Mouse (Mus musculus) megakaryocyte-erythroid progenitor cell, adult 5-6 weeks (primary cell): ENCODE data around the gene Focad. TPM values are rescaled to one million over a fixed set of nuclear protein-coding genes. Genes with fewer than 3 reads are reported as not detected.

Experiments used
- ATAC-seq: replicated peaks from 2 replicates; pipeline ENCODE4 v1.8.0; 2016; ENCODE audit warnings: mild to moderate bottlenecking, inconsistent platforms; ENCODE audit not compliant: severe bottlenecking, poor library complexity, low FRiP score, low TSS enrichment
- total RNA-seq, 2 experiments: library from RNA; stranded (forward) in 1 of 2; stranded (reverse) in 1 of 2; fragments of 200-1000, 215-1000 nt in 1 of 2; fragments of >200 nt in 1 of 2; fragmentation: Nextera tagmentation in 1 of 2; gene quantifications; 2 replicates each; pipeline ENCODE4 v1.2.3; 2014 to 2017

The Focad gene
- total RNA-seq, 2 experiments from 2014 or later, result 34.5 to 38.5 TPM

GRCm38 (mm10) chr4:88276058-88276734 lies 181.8 kb downstream of the Focad start:
- ATAC-seq, result 0 out of 2 replicates have a peak, but pooled peaks have one; percentile 54

GRCm38 (mm10) chr4:88278524-88278923 lies 184.1 kb downstream of the Focad start:
- no peak for ATAC-seq

- ATAC-seq, result peak; percentile 74
These were observed 186.1 kb downstream of the Focad start for GRCm38 (mm10) chr4:88280536-88280935.

- ATAC-seq, result no peak
These were observed 201.1 kb downstream of the Focad start for GRCm38 (mm10) chr4:88295537-88295936.

DNA sequence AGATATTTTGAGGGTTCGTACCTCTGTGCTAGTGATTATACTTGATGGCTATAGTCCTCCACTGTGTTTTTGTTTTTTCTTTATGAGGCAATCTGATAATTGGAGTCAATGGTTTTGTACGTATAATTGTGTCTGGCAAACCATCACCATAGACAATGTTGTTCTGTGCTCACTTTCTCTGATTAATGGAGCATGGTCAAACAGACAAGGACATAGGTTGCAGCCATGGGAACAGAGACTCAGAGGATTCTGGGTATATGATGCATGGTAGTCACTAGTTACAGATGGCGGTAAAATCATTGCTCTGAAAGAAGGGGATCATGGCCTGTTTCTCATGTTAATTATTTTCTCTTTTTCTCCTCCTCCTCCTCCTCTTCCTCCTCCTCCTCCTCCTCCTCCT lies 205.1 kb downstream of the Focad start:
- ATAC-seq, result no peak

- ATAC-seq, result no peak
These were observed 206.6 kb downstream of the Focad start for GRCm38 (mm10) chr4:88300832-88301621.

- peak; percentile 81 for ATAC-seq
These were observed 207.9 kb downstream of the Focad start for GRCm38 (mm10) chr4:88302291-88302690.

DNA sequence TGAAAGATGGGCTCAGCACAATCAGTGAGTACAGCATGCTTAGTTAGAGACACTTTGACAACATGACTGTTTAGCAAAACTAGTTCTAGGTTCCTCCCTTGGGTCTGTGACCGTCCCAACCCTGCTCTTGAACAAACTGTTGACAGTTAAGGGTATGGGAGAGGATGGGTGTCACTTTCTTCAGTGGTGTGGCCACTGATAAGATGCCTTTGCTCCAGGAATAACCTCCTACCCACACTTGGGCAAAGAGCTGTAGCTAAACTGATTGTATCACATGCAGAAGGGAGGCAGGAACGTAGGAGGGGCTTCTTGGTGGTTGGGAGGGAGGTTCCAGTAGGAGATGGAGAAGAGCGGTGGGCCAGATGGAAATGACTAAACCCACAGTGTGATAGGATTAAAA lies 213.3 kb downstream of the Focad start:
- ATAC-seq, result peak; percentile 94

DNA sequence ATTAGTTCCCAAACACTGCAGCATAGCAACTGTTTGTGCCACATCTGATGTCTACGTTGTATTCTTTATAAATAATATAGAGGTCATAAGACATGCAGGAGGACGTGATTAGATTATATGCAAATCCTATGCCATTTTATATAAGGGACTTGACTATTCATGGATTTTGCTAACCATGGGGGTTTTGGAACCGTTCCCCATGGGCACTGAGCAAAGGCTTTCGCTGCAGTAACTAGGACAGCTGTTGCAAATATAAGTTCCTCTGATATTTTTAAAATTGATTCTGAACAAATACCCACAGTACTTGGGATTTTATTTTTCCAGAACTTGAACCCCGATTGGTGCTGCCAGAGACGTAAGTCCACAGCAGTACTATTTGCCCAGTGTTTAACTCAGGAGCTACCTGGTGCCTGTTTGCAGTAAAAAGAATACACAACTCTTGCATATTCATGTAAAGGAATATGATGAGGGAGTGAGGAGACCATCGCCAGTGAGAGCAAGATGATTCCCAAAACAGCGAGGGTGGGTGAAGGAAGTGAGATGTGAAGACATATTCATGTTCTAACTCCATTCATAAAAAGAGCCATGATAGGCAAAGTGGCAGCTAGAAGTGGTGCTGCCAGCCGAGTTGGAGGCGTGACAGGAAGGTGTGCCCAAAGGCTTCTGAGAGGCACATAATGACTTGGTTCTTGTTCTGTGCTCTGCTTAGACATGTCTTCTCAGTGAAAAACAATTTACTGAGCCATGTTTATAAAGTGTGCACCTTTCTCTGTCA lies 214.1 kb downstream of the Focad start:
- ATAC-seq, result no peak

DNA sequence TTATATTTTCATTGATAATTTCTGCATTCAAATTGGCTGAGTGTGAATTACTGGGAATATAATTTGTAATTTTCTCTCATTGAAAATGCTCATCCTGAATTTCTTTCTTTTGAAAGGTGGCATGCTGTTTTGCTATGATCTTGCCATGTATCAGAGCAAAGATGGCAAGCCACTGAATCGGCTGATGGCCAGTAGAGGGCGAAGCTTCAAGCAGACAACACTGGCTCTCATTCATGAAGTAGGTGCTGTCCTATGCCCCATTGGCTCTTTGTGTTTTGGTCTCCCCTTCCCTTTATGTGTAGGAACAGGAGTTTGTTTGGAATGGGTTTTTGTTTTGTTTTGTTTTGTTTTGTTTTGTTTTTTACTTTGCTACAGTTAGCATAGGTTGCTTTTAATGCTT lies 215.2 kb downstream of the Focad start:
- ATAC-seq, result peak; percentile 70; the same call in 1 of the 2 replicates

DNA sequence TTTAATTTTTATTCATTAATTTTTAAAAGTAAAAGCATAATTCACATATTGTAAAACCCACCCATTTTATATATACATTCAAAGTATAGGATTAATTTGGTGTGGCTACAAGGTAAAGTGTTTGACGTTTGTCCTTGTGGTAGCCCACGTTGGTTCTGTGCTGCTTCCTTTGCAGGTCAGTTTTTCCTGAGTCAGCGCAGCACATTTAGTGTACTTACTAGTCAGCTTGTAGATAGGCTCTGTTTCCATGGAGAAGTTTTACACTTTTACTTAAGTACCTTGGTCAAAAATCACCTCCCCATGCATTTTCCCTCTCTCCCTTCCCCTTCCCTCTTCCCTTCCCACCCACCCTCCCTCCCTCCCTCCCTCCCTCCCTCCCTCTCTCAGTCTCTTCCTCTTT lies 220.5 kb downstream of the Focad start:
- no peak for ATAC-seq

DNA sequence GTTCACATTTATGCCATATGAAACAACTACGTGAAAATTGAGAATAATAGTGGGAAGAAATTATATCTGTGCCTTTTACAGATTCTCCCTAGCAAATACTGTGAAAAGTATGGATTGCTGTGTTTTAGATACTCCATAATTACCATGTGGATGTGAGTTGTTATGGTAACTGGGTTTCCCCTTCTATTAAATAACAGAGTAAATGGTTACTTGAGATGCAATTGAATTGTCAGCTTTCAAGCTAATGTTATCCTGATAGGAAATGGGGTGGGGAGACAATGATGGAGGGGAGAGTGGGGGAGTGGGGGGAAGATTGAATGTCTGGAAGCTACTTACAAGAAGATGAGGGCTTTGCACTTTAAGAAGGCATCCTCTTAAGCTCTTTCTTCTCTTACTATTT lies 225.6 kb downstream of the Focad start:
- ATAC-seq, result no peak

- peak; percentile 81 for ATAC-seq
These were observed 231.0 kb downstream of the Focad start for GRCm38 (mm10) chr4:88325392-88325791.

GRCm38 (mm10) chr4:88334533-88334932 lies 240.1 kb downstream of the Focad start:
- ATAC-seq, result no peak

DNA sequence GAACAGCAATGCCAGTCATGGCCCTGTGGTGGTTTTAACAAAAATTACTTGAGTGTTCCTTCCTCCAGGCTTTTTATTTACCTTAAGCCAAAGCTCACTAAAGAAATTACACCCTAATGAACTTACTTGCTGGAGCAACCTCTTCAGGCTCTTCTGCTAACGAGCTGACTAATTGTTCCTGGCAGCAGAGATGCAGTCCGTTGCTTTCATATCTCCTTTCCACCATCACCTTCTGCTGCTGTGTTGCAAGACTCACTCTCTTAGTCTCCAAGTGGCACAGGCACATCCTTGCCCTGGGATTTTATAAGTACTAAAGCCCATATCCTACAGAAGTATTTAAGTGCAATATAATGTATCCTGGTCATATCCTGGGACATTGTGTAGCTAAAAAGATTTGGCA lies 242.3 kb downstream of the Focad start:
- peak; percentile 98 for ATAC-seq

- no peak for ATAC-seq
These were observed 242.9 kb downstream of the Focad start for GRCm38 (mm10) chr4:88337365-88337764.

GRCm38 (mm10) chr4:88338130-88338529 lies 243.7 kb downstream of the Focad start:
- ATAC-seq, result no peak

GRCm38 (mm10) chr4:88344468-88344867 lies 250.0 kb downstream of the Focad start:
- no peak for ATAC-seq

DNA sequence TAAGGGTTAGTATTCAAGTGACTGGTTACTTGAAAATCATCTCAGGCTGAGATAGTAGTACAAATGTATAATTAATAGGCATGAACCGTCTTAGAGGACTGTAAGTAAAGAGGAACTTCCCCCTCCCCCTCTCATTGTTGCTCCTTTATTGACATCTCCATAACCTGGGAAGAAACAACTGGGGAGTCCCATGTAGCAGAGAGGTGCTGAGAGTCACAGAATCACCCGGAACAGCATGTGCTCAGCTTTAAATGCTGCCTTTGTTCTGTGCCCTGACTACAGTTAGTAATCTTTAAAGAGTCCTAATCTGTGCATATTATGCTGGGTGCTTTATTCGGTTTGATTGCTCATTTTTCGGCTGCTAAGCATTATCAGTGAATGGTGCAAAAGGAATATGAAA lies 250.6 kb downstream of the Focad start:
- ATAC-seq, result no peak

- no peak for ATAC-seq
These were observed 251.5 kb downstream of the Focad start for GRCm38 (mm10) chr4:88345938-88346337.
